Mouse (Mus musculus): ENCODE data around the gene Pfkl.
"Not testable (repeated sequence)": the region's sequence is repeated elsewhere in the genome, so short reads cannot be mapped to it uniquely, and the experiment has no call there.

Gene Pfkl

DNA sequence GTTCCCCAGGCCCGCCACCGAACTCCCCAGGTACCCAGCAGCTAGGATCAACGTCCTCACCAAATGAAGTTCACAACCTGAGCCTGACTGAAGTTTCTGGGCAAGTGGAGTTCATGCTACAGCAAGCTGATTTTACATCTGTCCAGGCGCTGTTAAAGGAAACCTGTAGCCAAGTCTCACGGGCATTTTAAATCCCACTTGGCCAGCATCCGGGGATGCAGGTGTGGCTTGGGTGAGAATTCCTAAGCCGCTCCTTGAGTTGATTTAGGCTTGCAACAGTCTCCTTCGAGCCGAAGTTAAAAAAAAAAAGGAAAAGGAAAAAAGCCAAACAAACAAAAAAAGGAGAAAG is at the start of gene Pfkl:
TSS of gene Pfkl (minus strand) at position 139 of the 349 bp plus-strand sequence.
- DNase-seq (ENCODE audit: inconsistent age in 2 of 2, low spot score in 1 of 2): no peak

DNA sequence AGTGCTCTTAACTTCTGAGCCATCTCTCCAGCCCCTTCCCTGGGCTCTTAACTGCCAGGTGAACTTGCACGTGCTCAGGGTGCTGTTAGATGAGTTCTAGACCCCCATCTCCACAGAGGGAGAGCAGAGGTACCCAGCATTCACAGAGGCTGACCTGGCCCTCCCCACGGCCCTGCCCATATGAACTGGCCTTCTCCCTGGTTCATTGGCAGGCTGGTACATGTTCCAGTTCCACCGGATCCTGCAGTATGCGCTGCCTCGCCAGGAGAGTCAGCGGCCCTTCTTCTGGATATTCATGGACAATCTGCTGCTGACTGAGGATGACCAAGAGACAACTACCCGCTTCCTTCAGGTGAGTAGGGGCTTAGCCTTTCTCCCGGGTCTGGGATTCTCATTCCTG is 47.2 kb upstream of the Pfkl start:
- DNase-seq (ENCODE audit: inconsistent age in 2 of 2, low spot score in 1 of 2): no peak

DNA sequence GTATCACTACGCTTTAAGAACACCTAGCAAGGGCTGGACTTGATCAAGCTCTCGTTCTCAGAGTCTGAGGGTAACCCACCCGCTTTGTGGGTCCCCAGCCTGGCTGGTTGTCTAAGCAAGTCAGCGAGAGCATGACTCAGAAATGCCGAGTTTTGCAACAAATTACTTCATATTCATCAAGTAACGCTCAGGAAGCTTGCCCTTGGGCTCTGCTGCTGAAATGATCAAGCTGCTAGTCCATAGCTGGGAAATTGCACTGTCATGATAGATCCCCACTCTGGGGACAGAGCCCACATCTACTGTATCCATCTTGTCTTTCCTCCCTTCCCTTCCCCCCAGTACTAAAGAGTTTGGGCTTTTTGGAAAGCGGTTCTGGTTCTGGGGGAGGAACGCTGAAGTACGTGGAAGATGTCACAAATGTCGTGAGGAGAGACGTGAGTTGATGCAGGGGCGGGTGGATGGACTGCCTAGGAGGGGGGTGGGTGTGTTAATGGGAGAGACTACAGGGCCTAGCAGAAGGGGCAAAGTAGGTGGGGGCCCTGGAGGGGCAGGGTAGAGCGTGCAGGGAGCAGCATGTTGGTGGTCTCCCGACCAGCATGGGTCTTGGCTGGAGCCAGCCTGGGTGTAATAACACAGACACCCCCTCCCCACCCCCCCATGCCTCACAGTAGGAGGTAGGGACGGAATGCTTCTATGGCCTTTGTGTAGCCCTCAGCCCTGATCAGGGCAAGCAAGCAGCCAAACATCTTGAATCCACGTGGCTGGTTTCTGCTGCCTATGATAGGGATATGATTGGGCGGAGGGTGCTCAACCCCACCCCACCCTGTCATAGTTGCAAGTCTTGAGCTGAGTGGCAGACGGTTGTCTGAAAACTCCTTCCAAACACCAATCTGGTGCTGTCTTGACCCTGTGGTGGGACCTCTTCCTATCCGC is 45.0 kb upstream of the Pfkl start:
- peak; percentile 65 to 91 for DNase-seq (ENCODE audit: inconsistent age in 2 of 2, low spot score in 1 of 2)

GRCm38 (mm10) chr10:78049519-78050035 is 39.7 kb upstream of the Pfkl start:
- DNase-seq (ENCODE audit: inconsistent age in 2 of 2, low spot score in 1 of 2): no peak

DNA sequence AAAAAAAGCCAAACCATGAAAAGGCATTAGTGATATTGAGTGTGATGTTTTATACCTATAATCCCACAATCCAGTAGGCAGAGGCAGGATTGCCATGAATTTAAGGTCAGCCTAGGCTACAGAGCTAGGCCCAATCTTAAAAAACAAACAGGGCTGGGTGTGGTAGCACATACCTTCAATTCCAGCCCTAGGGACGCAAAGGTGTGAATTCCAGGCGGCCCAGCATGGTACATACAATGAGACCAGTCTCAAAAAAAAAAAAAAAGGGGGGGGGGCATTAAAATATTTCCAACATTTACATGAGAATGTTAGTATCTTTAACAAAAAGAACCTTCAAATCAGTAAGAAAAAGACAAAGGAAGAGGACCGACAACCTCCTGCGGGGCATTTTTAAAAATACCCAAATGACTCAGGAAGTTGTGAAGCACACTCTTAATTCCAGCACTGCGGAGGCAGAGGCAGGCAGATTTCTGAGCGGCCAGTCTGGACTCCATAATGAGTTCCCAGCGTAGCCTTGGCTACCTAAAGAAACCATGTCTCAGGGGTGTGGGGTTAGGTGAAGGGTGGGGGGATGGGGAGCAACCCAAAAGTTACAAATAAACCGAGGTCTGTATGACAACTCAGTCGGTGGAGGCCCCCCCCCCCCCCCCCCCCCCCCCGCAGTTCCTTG is 38.3 kb upstream of the Pfkl start:
- DNase-seq (ENCODE audit: inconsistent age in 2 of 2, low spot score in 1 of 2): no peak

GRCm38 (mm10) chr10:78046388-78046787 is 36.5 kb upstream of the Pfkl start:
- DNase-seq (ENCODE audit: inconsistent age in 2 of 2, low spot score in 1 of 2): no peak

- DNase-seq (ENCODE audit: inconsistent age in 2 of 2, low spot score in 1 of 2): no peak
These were observed 34.6 kb upstream of the Pfkl start for GRCm38 (mm10) chr10:78044531-78044930.

GRCm38 (mm10) chr10:78043406-78043836 is 33.5 kb upstream of the Pfkl start, which contains the start of gene Aire:
Gene Aire (minus strand): TSS chr10:78043610.
- peak; percentile 62 to 87 for DNase-seq (ENCODE audit: inconsistent age in 2 of 2, low spot score in 1 of 2)

- DNase-seq (ENCODE audit: inconsistent age in 2 of 2, low spot score in 1 of 2): no peak
These were observed 33.0 kb upstream of the Pfkl start for GRCm38 (mm10) chr10:78042697-78043405.

GRCm38 (mm10) chr10:78042096-78042495 is 32.2 kb upstream of the Pfkl start:
- no peak for DNase-seq (ENCODE audit: inconsistent age in 2 of 2, low spot score in 1 of 2)

DNA sequence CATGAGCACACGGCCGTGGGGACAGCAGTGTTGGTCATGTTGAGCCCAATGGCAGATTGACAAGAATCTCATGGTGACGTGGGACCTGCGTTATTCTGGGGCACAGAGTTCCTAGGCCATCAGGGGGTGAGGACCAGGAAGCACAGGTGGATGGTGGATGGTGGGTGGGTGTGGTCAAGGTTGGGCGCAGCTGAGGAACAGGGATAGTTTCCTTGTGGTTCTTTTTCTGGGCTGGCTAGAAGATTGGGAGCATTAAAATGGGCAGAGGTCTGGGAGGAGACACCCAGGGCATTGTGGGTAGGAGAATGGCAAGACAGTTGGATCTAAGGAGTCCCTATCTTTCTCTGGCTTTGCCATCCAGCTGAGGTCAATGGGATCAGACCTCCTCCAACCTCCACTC is 31.8 kb upstream of the Pfkl start, which contains the start of gene Dnmt3l:
TSS of gene Dnmt3l (plus strand) at position 301 of the 400 bp plus-strand sequence.
- no peak for DNase-seq (ENCODE audit: inconsistent age in 2 of 2, low spot score in 1 of 2)

DNA sequence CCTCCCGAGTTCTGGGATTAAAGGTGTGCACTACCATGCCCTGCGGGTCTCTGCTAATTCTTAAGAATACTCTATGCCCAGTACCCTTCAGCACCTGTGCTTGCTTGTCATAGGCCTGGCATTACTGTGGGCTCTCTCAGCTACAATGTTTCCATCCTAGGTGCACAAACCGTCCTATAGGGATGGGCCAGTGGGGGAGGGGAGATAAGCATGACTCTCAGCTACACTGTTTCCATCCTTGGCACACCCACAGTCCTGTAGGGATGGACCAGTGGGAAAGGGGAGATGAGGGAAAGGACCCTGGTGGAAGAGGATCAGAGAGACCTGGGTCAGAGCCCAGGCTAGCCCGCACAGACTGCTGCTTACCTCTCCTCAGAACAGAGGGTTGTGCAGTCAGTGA is 27.3 kb upstream of the Pfkl start:
- no peak for DNase-seq (ENCODE audit: inconsistent age in 2 of 2, low spot score in 1 of 2)

- no peak for DNase-seq (ENCODE audit: inconsistent age in 2 of 2, low spot score in 1 of 2)
These were observed 22.1 kb upstream of the Pfkl start for GRCm38 (mm10) chr10:78031987-78032386.

GRCm38 (mm10) chr10:78029080-78029479 is 19.2 kb upstream of the Pfkl start:
- no peak for DNase-seq (ENCODE audit: inconsistent age in 2 of 2, low spot score in 1 of 2)

- DNase-seq (ENCODE audit: inconsistent age in 2 of 2, low spot score in 1 of 2): peak; percentile 62 to 88
These were observed 18.2 kb upstream of the Pfkl start for GRCm38 (mm10) chr10:78028129-78028528.

GRCm38 (mm10) chr10:78025453-78025852 is 15.6 kb upstream of the Pfkl start:
- DNase-seq (ENCODE audit: inconsistent age in 2 of 2, low spot score in 1 of 2): not testable (repeated sequence)

- peak in 1 of 2 experiments; percentile 57 for DNase-seq (ENCODE audit: inconsistent age in 2 of 2, low spot score in 1 of 2)
These were observed 10.1 kb upstream of the Pfkl start for GRCm38 (mm10) chr10:78019984-78020383.

GRCm38 (mm10) chr10:78019291-78019690 is 9.4 kb upstream of the Pfkl start:
- no peak for DNase-seq (ENCODE audit: inconsistent age in 2 of 2, low spot score in 1 of 2)

DNA sequence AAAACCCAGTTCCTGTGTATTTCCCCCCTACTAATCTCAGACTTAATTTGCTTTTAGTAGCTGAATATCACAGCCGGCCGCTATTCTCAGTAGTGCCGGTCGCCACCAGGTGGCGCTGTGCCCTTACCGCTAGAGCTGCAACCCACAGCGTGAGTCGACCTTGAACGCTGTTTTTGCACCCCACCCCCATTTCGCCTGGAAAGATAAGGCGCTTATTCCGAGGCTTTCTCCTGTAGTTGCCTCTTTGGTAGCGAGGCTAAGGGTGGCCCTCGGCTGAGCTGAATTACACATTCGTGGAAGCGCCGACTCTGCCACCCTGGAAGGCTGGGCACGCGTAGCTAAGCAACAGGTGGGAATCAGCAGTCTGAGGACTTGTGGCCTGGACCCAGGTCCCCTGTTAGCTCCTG is 8.9 kb upstream of the Pfkl start:
- DNase-seq (ENCODE audit: inconsistent age in 2 of 2, low spot score in 1 of 2): peak; percentile 79 to 93

- DNase-seq (ENCODE audit: inconsistent age in 2 of 2, low spot score in 1 of 2): peak in 1 of 2 experiments; percentile 42
These were observed 6.5 kb upstream of the Pfkl start for GRCm38 (mm10) chr10:78016366-78016765.

DNA sequence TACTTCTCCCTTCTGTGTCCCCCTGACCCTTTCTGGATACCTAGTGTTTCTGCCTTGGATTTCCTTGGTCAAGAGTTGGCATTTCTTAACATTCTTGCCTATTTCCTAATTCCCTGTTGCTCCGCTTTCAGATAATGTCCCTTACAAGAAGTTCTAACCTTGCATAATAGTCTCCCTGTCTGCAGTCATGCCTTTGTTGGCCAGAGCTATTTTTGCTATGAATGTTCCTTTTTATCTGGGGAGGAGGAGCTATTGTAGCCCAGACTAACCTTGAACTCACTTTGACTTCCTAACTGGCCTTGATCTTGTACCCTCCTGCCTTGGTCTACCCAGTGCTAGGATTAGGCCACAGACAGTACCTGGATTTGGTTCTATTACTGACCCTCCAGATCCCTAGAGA is 5.6 kb upstream of the Pfkl start:
- DNase-seq (ENCODE audit: inconsistent age in 2 of 2, low spot score in 1 of 2): peak in 1 of 2 experiments; percentile 76
